Mouse (Mus musculus) lung, postnatal 0 days (tissue): ENCODE data around the gene Tmem183a. TPM values are rescaled to one million over a fixed set of nuclear protein-coding genes. Genes with fewer than 3 reads are reported as not detected.

Experiments used
- ATAC-seq: fragments of 200-750 bp; cut with Nextera tagmentation; 2 replicates; pipeline ENCODE4 v1.8.0; 2017; ENCODE audit warnings: moderate library complexity
- DNase-seq: peaks from one replicate; pipeline ENCODE4 v3.0.0-alpha.2; 2016; ENCODE audit warnings: low spot score
- H3K27ac ChIP-seq: fragments of 300-500 bp; sonication (generic); 2 replicates; pipeline ENCODE4 v1.5.1; 2014; ENCODE audit warnings: antibody characterized with exemption, mild to moderate bottlenecking, low read length, mixed read lengths
- H3K27me3 ChIP-seq: fragments of 300-500 bp; sonication (generic); replicated peaks from 2 replicates; pipeline ENCODE4 v1.6.1; 2014; ENCODE audit warnings: low read length, mixed read lengths; ENCODE audit not compliant: insufficient read depth
- H3K36me3 ChIP-seq: fragments of 300-500 bp; sonication (generic); 2 replicates; pipeline ENCODE4 v1.6.1; 2014; ENCODE audit warnings: low read length, mixed read lengths; ENCODE audit not compliant: insufficient read depth
- H3K4me1 ChIP-seq: fragments of 300-500 bp; sonication (generic); 2 replicates; pipeline ENCODE4 v1.6.1; 2014; ENCODE audit warnings: antibody characterized with exemption, low read depth, low read length, mixed read lengths; ENCODE audit not compliant: insufficient read depth
- H3K4me2 ChIP-seq: fragments of 300-500 bp; sonication (generic); replicated peaks from 2 replicates; pipeline ENCODE4 v1.6.1; 2014; ENCODE audit warnings: low read depth, mild to moderate bottlenecking, low read length, moderate library complexity, mixed read lengths
- H3K4me3 ChIP-seq: fragments of 300-500 bp; sonication (generic); 2 replicates; pipeline ENCODE4 v1.5.1; 2014; ENCODE audit warnings: low read depth, low read length
- H3K9ac ChIP-seq: fragments of 300-500 bp; sonication (generic); replicated peaks from 2 replicates; pipeline ENCODE4 v1.6.1; 2014; ENCODE audit warnings: low read depth, mild to moderate bottlenecking
- H3K9me3 ChIP-seq: fragments of 300-500 bp; sonication (generic); 2 replicates; pipeline ENCODE4 v1.6.1; 2016; ENCODE audit warnings: low read length, mixed read lengths
- CTCF ChIP-seq: IDR thresholded peaks from 2 replicates; pipeline ENCODE4 v1.5.1; 2016; ENCODE audit warnings: antibody characterized with exemption, mild to moderate bottlenecking
- EP300 ChIP-seq: IDR thresholded peaks from 2 replicates; pipeline ENCODE4 v1.6.1; 2016; ENCODE audit warnings: antibody characterized with exemption, mild to moderate bottlenecking, control low read depth
- WGBS: fragments of 180-500 bp; shearing (Covaris S2); extraction: QIAGEN DNeasy Blood & Tissue Kit; methylation state at CpG from one replicate; pipeline ENCODE4 v1.1.7; 2014; 5-methylcytosine and 5-hydroxymethylcytosine counted together
- polyA plus RNA-seq: library from polyadenylated mRNA; unstranded; fragments of >200 nt; fragmentation: Nextera tagmentation; extraction: Ambion mirVana; gene quantifications from 2 replicates; pipeline ENCODE4 v1.2.1, GENCODE M21; 2015

Tmem183a gene
- polyA plus RNA-seq, 1 experiment from 2014 or later: 44.8 TPM

- 24% methylated on average over 8 of the region's 8 CpGs for WGBS
- ATAC-seq (peak; percentile 79), DNase-seq (peak; percentile 89)
- no peak overlapping the region for H3K9ac ChIP-seq
- peak overlapping the region; percentile 85 for H3K27ac ChIP-seq
- H3K36me3 ChIP-seq: no peaks in the 10 kb centered on the region
- no peak overlapping the region for H3K4me2 ChIP-seq
- TF ChIP-seq EP300: no peak; the same call in 1 of the 2 replicates
- TF ChIP-seq CTCF: no peak
- peaks cover 9% of the 10 kb centered on the region; the same call in 1 of the 2 replicates for H3K27me3 ChIP-seq
- peaks cover 5% of the 10 kb centered on the region; the same call in 1 of the 2 replicates for H3K4me1 ChIP-seq
- H3K9me3 ChIP-seq: no peaks in the 10 kb centered on the region
- H3K4me3 ChIP-seq: no peak overlapping the region
These were observed 59.1 kb downstream of the Tmem183a start for GRCm38 (mm10) chr1:134302568-134303238.

- H3K36me3 ChIP-seq: no peaks in the 10 kb centered on the region
- no peaks in the 10 kb centered on the region for H3K9me3 ChIP-seq
- H3K4me3 ChIP-seq: peak overlapping the region; percentile 46
- no peak for TF ChIP-seq EP300
- no peak overlapping the region for H3K27ac ChIP-seq
- WGBS: 8% methylated on average over 33 of the region's 59 CpGs
- ATAC-seq (peak; percentile 30), DNase-seq (peak; percentile 43)
- peaks cover 5% of the 10 kb centered on the region; the same call in 1 of the 2 replicates for H3K4me1 ChIP-seq
- H3K27me3 ChIP-seq: peaks cover 9% of the 10 kb centered on the region; the same call in 1 of the 2 replicates
- peak overlapping the region; percentile 35 for H3K9ac ChIP-seq
- H3K4me2 ChIP-seq: peak overlapping the region; percentile 97
These were observed 63.0 kb downstream of the Tmem183a start for GRCm38 (mm10) chr1:134298636-134299411.

- ATAC-seq (no peak), DNase-seq (no peak)
- Histone ChIP-seq H3K36me3 (no peaks in the 10 kb centered on the region), H3K4me2 (no peak overlapping the region), H3K9me3 (no peaks in the 10 kb centered on the region), H3K9ac (no peak overlapping the region), H3K4me1 (peaks cover 2% of the 10 kb centered on the region; the same call in 1 of the 2 replicates), H3K4me3 (no peak overlapping the region), H3K27ac (no peak overlapping the region), H3K27me3 (peaks cover 9% of the 10 kb centered on the region; the same call in 1 of the 2 replicates)
- TF ChIP-seq CTCF: no peak
- no peak for TF ChIP-seq EP300
- 93% methylated on average over 8 of the region's 8 CpGs for WGBS
These were observed 64.5 kb downstream of the Tmem183a start for GRCm38 (mm10) chr1:134297265-134297664.

Other genes starting within 250 kb of the Tmem183a start
- 550 and 782 TPM in 2 replicates for gene Chil1, start 179.8 kb downstream of the Tmem183a start, polyA plus RNA-seq
- gene Mybph, start 168.5 kb downstream of the Tmem183a start, polyA plus RNA-seq: 0.18 and 0.38 TPM in 2 replicates
- 4.8 and 4.9 TPM in 2 replicates for gene Adora1, start 126.5 kb downstream of the Tmem183a start, polyA plus RNA-seq
- gene Myog, start 72.0 kb downstream of the Tmem183a start, polyA plus RNA-seq: not detected in 2 replicates
- gene Ppfia4, start 29.1 kb downstream of the Tmem183a start, polyA plus RNA-seq: 4.5 TPM in 2 replicates
- 0.06 TPM in 1 of 2 replicates, not detected in the other for gene 4933406M09Rik, start 24.0 kb upstream of the Tmem183a start, polyA plus RNA-seq
- 15.3 and 22.2 TPM in 2 replicates for gene Cyb5r1, start 43.6 kb upstream of the Tmem183a start, polyA plus RNA-seq
- 123 and 126 TPM in 2 replicates for gene Adipor1, start 53.4 kb upstream of the Tmem183a start, polyA plus RNA-seq
- 11.3 and 12.8 TPM in 2 replicates for gene Klhl12, start 93.6 kb upstream of the Tmem183a start, polyA plus RNA-seq
- 28.0 and 29.1 TPM in 2 replicates for gene Rabif, start 132.7 kb upstream of the Tmem183a start, polyA plus RNA-seq
- gene Mgat4e, start 187.7 kb upstream of the Tmem183a start, polyA plus RNA-seq: not detected in 2 replicates
- 33.3 and 37.5 TPM in 2 replicates for gene Kdm5b, start 198.2 kb upstream of the Tmem183a start, polyA plus RNA-seq